Mouse (Mus musculus) T-helper 17 cell (primary cell): Measurements from ENCODE around the gene Nme7.

Source experiments
- in situ Hi-C, 2 experiments: fragments of 300-600 bp; cut with MboI, MseI; formaldehyde crosslinking; loops; 1 replicate in 1 of 2; 2 replicates in 1 of 2; pipeline ENCODE4 v1.15.1; 2025; ENCODE audit warnings: high pct_unique_total_duplicates in 2 of 2

Gene Nme7

DNA sequence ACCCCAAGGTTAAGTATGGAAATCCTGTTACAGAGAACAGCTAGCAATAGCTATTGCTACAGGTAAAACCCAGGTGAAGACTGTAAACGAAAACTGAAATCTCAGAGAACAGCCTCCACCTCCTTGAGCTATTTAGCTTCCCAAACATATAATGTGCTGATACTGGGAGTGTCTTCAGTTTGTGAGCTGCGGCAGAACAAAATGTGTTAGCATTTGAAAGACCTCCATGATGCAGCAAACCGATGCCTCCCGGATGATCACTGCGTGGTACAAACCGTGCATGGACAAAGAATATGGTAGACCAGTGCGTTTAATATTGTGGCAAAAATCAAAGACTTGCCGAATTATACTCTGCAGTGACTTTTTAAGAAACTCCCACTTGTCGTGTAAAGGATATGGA lies 71.7 kb downstream of the Nme7 start:
- in situ Hi-C loops = no loop called here

DNA sequence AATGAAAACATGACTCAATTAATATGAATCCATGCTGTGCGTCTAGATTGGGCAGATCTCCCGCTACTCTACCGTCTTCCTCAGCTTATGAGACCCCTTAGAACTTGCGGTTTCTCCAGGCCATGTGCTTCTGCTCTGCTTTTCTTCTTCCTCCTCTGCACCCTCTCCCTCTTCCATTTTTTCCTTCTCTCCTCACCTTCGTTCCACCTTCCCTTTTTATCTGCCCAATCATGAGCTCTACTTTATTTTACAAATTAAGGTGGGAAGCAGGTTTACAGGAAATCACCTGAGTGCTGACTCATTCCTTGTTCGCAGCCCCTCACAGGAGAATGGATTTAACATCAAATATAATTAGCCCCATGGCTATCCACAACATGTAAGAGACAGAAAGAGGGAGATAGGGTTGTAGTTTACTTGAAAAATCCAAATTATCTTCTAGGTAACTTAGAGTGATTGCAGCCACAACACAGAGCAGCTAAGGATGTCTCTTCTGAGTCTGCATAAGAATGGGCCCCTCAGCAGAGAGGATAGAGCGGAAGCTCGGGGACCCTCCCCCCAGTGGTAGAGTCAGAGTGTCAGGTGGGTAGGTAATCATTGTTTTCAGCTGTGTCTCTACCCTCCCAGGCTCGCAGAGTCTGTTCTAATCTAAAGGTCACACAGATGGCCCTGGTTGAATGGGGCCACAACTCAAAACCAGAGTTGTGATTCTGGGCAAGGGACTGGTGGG lies 73.0 kb downstream of the Nme7 start:
- in situ Hi-C loops = no loop called here

DNA sequence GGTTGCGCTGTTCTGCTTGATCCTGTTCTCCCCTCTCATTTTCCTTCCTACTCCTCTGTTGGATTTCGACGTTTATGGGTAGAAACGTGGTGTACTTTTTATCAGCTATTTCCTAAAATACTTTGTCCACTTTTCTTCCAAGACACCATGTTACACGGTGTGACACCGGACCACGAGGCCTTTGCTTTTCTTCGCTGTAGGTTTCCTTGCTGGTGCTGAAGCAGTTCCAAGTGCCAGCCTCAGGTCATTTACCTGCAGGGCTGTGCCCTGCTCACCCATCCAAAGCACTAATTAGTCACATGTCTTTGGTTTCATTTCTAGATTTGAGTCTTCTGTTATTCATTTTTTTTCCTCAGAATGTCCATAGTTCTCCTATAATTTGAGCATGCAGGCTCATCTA lies 79.7 kb downstream of the Nme7 start:
- in situ Hi-C loops = no loop called here

DNA sequence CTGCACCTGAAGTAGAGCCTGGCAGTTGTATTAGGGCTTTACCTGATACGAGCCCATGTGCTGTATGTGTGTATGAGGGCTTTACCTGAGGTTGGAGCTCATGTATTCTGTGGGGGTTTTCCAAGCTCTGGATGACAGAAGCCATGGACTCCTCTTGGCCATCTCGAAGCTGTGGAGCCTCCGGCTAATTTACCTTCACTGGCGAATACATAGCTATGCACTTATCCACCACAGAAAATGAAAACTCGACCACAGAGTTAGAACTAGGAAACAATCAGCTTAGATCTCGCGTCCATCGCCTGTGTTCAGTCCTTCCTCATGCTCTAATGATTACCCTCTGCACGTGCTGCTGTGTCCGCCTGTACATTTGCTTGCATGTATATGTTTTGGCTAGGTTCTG lies 80.4 kb downstream of the Nme7 start:
- in situ Hi-C loops = no loop called here

DNA sequence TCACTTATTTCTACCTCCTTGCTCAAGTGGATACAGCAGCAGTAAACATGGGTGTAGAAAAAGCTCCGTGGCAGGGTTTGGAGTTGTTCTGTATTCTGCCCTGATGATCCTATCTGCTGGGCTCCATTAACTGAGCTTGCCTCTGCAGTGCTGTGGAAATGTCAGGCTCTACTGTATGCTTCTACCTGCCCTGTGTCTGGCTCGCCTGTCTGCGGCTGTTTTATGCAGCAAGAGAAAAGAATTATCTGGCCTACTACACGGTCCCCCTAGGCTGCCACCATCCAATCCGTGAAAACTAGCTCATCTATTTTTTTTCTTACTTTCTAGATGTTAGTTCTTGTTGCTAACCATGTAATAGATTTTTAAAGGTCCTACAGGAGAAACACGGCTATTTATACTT lies 81.1 kb downstream of the Nme7 start:
- in situ Hi-C loops = no loop called here

DNA sequence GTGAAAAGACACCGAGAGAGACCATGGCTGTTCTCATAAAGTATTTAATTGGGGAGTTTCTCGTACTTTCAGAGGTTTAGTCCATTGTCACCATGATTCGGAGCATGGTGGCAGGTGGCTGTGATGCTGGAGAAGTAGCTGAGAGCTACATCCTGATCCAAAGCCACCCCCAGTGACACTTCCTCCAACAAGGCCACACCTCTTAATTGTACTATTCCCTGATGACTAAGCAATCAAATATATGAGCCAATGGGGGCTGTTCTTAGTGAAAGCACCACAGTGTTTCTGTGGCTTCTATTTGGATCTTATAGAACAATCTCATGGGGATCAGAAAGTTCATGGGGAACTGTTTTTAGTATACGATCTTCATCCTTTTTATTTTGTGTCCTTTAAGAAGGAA lies 85.8 kb downstream of the Nme7 start:
- in situ Hi-C loops = no loop called here

DNA sequence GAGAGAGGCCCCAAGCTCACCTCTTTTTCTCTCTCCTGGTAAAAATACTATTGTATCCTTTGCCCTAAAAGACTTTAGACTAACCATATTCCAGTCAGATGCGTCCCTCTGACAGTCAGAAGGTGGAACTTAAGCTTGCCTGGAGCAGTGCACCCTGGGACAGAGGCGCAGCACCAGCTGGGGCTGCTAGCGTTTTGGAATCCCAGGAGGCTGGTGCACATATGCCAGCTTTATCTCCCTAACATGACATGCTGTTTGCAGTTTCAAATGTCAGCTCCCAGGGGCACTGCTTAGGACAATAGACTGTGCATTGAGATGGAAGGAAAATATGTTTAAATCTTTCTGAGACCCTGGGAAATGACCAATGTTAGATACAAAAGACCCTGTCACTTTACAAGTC lies 88.3 kb downstream of the Nme7 start:
- in situ Hi-C loops = no loop called here

DNA sequence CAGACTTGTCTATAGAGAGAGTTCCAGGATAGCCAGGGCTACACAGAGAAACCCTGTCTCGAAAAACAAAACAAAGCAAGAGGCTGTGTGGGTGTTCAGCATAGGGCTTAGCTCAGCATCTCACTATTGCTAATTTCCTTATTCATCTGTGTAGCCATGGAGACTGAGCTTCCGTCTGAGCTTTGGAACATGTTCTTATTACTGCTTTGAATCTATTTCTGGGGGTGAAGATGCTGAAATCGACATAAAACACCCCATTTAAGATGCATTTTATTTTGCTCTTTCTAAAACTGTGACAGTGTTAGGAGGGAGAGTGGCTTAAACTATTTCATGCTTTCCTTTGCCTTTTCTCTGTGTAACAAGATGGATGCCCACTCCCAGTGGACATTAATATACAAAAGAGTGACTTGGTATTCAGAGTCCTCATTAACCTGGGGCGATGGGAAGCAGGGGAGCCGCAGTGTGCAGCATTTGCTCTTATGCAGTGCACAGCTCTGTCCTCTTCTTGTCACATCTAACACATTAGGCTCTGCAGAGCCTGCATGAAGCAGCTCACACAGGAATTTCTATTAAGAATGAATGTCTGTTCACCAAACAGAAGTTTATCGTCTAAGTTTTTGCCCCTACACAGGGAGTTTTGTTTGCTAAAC lies 91.3 kb downstream of the Nme7 start:
- in situ Hi-C loops = no loop called here

DNA sequence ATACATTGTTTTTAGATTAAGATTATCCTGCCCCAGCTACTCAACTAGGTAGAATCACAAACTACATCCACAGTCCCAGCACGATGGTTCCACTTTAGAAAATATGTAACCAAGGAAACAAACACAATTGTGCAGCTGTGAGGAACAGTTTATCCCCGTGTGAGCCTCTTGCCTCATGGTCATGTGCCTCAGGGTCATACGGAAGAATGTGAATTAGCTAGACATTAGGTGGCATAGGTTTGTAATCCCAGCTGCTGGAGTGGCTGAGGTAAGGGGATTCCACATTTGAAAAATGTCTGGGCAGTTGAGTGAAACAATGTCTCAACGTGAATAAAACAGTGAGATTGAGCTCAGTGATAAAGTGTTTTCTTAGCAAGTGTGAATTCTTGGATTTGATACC lies 93.8 kb downstream of the Nme7 start:
- in situ Hi-C loops = no loop called here

DNA sequence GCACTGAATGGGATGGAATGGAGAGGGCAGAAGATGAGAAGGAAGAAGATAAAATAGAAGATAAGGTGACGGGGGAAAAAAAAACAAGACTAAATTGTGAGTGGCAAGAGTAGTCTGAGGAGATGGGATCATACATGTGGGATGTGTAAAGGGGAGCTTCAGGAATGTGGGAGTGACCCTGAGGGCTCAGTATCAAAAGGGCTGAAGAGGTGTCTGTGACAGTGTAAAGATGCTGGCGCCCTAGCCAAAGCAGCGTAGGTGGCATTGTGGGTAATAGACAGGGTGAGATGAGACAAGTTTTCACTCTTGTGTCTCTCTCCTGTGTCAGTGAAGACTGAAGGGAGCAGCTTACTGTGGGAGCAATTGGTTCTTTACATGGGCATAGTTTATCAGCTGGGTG lies 95.7 kb downstream of the Nme7 start:
- in situ Hi-C loops = no loop called here

DNA sequence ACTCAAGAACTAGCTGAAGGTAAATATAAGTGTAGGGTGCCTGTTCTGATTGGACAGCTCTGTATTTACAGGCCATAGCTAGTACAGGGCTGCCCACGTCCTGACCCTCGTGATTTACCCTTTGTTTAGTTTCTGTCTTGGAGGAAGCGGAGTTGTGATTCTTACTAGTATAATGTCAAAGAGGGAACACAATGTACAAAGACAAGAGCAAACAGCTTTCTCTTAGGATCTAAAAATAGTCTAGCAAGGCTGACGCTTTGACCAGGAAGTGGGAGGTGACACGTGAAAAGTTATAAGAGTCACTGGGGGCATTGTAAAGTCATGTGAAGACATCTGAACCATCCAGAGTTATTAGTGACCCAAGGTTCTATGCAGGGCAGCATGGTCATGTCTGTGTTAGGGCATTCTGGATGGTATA lies 101.5 kb downstream of the Nme7 start:
- in situ Hi-C loops = no loop called here

DNA sequence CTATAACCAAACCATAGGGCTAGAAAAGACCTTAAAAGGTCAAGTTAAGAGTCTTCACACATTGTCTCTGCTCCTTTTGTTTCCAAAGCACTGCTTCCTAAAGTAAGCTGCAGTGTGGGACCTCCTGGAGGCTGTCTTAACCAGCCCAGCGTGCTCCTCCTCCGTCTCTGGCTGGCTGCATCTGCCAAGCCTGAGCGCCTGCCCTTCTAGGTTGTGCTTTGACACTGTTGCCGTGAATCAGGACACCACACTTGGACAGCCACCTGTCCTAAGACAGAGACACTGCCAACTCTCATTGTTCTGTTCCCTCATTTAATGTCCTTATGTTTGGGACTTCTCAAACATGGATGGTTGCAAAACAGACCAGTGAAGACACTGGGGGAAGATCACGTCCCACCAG lies 102.6 kb downstream of the Nme7 start:
- in situ Hi-C loops = no loop called here

DNA sequence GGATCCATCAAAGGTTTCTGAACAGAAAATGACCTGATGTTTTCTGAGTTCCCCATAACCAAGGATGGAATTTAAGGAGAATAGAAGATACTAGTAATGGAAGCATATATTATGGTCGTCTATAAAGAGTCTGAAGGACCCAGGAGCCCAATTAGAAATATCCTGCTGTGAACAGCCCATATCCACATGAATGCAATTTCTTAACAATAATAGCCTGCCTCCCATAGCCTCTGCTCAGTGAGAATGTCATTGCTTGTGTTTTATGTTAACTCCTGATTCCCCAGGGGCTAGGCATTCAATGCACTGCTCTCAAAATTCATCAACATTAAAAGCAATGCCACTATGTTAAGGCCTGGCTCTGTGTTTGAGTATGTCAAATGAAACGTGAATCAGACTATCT lies 104.7 kb downstream of the Nme7 start:
- in situ Hi-C loops = no loop called here

DNA sequence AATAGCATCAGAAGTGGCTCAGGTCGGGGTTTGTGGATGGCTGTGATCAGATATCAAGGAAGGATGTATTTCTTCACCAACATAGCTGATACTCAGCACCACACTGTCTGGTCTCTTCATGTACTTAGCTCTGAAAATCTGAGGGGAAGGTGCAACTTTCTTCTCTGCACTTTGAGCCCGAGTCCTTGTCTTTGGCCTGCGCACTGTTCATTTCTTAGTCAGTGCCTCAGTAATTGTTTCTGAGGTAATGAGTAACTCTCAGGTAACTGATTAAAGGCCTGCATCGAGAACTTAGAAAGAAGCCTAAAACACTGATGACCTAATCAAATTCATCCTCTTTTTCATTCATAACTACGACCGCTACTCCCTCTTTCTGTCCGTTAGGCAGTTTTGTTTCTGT lies 107.4 kb downstream of the Nme7 start:
- in situ Hi-C loops = no loop called here

DNA sequence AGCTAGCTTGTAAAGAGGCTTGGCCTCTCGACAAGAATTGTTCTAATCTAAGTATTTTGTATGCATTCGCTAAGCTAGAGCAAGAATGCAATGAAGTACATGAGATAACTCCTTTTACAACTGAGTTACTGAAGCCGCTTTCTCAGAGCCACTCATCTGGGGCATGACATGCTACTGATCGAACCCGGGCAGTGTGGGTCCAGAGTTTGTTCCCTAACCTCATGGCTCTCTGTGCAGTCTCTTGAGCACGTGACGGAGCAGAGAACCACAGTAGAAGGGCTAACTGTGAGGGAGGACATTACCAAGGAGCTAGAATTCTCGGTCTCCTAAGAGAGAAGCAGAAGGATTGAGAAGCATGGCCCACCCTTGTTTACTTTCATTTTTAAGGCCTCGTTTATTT lies 109.0 kb downstream of the Nme7 start:
- in situ Hi-C loops = no loop called here

DNA sequence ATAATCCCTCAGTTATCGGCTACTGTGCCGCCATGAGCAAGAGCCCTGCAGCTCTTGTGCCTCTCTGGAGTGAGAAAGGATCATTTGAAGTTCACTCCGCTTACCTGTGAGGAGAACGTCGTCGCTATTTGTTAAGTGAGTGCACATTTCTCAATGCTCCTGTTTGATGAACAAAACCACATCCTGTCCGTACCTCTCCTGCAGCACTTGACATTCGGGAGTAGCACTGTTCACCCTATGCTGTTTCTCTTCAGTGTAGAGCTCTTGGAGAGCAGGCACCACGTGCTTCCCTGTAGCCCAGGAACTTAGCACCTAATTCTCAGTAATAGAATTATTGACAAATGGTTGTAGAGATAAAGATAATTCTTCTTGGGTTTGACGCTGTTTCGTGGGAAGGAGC lies 109.7 kb downstream of the Nme7 start:
- in situ Hi-C loops = no loop called here

DNA sequence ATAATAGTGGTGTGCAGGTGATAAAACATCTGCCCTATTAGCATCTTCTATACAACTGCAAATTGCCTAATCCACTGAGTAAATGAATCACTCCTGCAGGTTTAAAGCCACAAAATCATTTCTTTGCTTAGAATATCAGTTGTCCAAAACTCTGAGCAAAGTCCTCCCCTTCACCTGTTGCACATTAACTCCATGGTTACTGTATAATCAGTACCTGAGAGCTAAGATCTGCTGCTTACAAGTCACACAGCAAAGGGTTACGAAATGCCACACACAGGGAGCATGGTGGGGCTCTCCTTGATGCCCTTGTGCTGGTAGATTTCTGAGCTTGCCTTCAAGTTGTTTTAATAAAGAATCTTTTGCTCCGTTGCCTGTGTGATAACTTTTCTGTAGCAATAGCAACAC lies 111.4 kb downstream of the Nme7 start:
- in situ Hi-C loops = no loop called here

DNA sequence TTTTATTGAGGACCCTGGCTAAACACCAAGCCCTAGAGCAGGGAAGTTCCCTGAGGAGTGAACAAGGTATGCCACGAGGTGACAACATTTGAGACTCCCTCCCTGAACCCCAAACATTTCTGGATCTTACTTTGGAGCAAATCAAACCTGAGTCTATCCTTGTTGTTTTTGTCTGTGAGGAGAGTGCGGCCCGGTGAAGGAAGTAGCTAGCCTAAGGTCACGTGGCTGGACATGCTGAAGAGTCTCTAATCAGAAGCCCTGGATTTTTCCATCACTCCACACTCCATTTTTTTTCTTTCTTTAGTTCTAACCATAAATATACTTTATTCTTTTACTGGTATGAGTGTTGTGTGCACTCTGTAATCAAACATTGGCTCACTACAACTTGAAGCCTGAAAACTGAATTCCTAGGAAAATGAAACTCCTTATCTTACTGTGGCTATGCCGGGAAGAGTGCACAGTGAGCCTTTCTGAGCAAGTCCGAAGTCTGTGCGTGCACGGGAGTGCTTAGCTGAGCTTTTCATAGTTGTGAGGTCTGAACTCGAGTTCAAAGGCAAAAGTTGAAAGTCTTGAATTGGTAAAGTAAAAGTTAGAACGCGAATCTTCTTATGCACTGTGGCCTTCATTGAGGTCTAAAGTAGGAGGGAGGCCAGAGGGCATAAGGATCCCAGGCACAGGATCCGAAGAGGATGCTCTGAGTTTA lies 112.9 kb downstream of the Nme7 start:
- in situ Hi-C loops = no loop called here

DNA sequence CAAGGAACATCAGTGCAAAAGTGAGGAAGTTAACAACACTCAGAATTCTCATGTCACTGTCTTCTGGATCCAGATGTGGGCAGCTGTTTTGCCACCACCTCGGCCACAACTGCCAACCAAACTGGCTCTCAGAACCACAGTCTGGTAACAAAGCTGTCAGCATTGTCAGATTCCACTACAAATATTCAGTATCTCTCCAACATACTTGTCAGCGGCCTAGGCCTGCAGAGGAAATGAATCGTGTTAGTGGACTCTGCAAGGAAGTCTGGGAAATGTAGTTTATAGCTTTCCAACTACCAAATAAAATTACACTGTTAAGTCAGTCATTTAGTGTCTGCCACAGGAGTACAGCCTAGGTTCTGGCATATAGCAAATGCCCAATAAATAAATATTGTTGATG lies 113.7 kb downstream of the Nme7 start:
- in situ Hi-C loops = no loop called here

DNA sequence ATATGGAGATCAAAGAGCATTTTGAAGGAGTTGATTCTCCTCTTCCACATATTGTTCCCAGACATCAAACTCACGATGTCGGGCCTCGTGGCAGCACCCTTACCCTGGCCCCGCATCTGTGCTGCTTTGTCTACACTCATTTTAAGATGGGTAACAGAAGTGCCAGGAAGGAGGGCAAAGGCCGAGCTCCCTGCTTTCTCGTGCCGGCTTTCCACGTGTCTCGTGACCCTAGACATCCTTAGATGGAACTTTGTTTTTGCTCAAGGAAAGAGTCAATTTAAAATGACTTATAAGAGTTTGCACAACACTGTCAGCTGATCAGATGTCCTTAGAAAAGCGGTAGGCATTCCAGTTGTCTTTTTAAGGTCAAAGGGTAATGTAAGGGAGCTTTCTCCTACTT lies 114.4 kb downstream of the Nme7 start:
- in situ Hi-C loops = no loop called here

DNA sequence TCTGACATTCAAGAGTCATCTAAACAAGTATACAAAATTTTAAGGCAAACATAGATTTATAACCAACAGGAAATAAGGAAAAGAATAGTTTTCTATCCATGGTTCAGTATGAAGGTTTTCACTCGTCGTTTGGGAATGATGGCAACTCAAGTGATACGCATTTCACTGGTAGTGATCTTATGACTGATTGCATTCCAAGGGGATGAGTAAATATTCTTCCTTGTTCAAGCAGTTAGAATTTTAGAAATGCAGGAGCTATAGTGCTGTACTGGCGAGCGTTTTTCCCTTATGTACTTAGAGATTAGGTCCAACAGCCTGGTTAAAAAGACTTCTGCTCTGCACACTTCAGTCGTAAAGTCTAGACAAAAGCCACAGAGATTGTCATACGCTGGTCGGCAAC lies 115.5 kb downstream of the Nme7 start:
- in situ Hi-C loops = no loop called here

DNA sequence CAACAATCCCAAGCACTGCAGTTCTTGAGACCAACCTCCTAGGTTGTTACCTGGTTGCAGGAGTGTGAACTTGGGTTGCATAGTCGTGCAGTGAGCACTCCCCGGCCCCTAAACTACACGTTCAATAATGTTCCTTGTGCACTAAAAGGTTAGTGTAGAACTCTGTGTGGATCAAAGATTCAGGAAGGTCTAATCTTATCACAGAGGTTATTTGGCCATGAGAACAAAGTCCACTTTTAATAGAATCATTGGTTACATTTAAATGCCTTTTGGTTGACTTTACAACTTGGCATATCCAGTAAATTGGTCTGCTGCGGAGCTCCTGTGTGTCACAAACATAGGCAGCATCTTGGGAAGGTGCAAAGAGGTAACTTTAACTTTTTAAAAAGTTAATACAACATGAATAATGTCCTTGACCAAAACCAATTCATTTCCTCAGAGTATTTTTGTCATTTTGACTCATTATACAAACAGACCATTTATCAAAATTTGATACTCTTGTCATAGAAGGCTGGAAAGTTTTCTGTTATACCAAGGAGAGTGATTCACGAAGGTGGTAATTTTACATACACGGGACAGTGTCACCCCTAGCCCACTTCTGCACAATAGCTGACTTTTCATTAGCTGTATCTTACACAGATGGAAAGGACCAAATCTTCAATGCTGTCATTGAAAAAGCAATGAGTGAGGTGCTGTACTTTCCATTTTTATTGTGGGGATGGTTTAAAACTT lies 116.9 kb downstream of the Nme7 start:
- in situ Hi-C loops = no loop called here
